Mouse (Mus musculus) liver, adult 2 months (tissue): ENCODE data around the gene E2f4. TPM values are rescaled to one million over a fixed set of nuclear protein-coding genes. Genes with fewer than 3 reads are reported as not detected.
A peak's percentile ranks its signal among the peaks of the same experiment; 100 is the strongest.

ENCODE experiments used
- DNase-seq: peaks from one replicate; pipeline ENCODE4 v3.0.0-alpha.2; 2011; ENCODE audit warnings: low read depth, low spot score; ENCODE audit errors: extremely low read depth
- H3K27ac ChIP-seq: fragments of 200-500 bp; replicated peaks from 2 replicates; pipeline ENCODE4 v1.5.1; 2012; ENCODE audit warnings: low read depth, mild to moderate bottlenecking, control low read depth, inconsistent platforms, low read length; ENCODE audit not compliant: insufficient read depth
- H3K27me3 ChIP-seq: fragments of 200-500 bp; 2 replicates; pipeline ENCODE4 v1.6.1; 2012; ENCODE audit warnings: mild to moderate bottlenecking, moderate library complexity, low read length, inconsistent platforms; ENCODE audit not compliant: control insufficient read depth, insufficient read depth
- H3K36me3 ChIP-seq: fragments of 200-500 bp; 2 replicates; pipeline ENCODE4 v1.6.1; 2012; ENCODE audit warnings: low read length, inconsistent platforms; ENCODE audit not compliant: control insufficient read depth, insufficient read depth
- H3K4me1 ChIP-seq: fragments of 200-500 bp; 2 replicates; pipeline ENCODE4 v1.6.1; 2011; ENCODE audit warnings: low read length; ENCODE audit not compliant: control insufficient read depth, insufficient read depth
- H3K4me3 ChIP-seq: fragments of 200-500 bp; 2 replicates; pipeline ENCODE4 v1.5.1; 2011; ENCODE audit warnings: low read depth, mild to moderate bottlenecking, control low read depth, low read length, moderate library complexity; ENCODE audit not compliant: insufficient read depth
- H3K79me2 ChIP-seq: fragments of 200-500 bp; 2 replicates; pipeline ENCODE4 v1.6.1; 2012; ENCODE audit warnings: inconsistent platforms, mild to moderate bottlenecking, low read length, moderate library complexity; ENCODE audit not compliant: control insufficient read depth, insufficient read depth
- H3K9ac ChIP-seq: fragments of 200-500 bp; 2 replicates; pipeline ENCODE4 v1.6.1; 2012; ENCODE audit warnings: low read depth, mild to moderate bottlenecking, control low read depth, inconsistent platforms, low read length
- CTCF ChIP-seq: fragments of 200-500 bp; IDR thresholded peaks from 2 replicates; pipeline ENCODE4 v1.5.1; 2011; ENCODE audit warnings: low read depth, low read length, control low read depth
- POLR2A ChIP-seq: fragments of 200-500 bp; IDR thresholded peaks from 2 replicates; pipeline ENCODE4 v1.6.1; 2011; ENCODE audit warnings: low read length, control low read depth; ENCODE audit not compliant: insufficient read depth; ENCODE audit errors: extremely low read depth
- WGBS: fragments of 180-500 bp; shearing (Covaris S2); methylation state at CpG from one replicate; pipeline ENCODE4 v1.1.7; 2018; 5-methylcytosine and 5-hydroxymethylcytosine counted together
- polyA plus RNA-seq: library from polyadenylated mRNA; depleted of rRNA; stranded (reverse); fragments of >200 nt; gene quantifications from 2 replicates; pipeline ENCODE4 v1.2.3, GENCODE M21; 2012
- total RNA-seq: library from RNA; depleted of rRNA; stranded (reverse); fragments of >200 nt; gene quantifications from 2 replicates; pipeline ENCODE4 v1.2.3, GENCODE M21; 2014

The E2f4 gene
- total and polyA plus RNA-seq, 2 experiments: 4.4 to 59.0 TPM

DNA sequence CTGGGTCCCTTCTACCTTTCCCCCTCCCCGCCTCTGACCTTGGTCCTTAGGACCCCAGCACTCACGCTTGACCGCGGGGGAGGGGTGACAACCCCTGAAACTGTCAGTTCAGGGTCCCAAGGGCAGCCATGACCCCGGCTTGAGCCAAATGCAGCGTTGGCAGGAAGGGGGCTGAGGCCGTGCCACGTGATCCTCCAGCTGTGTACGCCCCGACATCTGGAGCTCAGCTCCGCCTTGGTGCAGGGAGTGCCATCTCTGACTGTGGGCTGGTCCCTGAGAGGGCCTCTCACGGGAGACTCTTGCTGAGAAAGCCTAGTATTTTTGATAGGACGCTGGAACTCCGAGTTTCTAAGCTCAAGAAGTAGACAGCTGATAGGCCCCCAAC, 42.5 kb upstream of the E2f4 start, which contains the start of gene B3gnt9:
B3gnt9 (minus strand) TSS at position 188 of the 385 bp plus-strand sequence.
- Histone ChIP-seq H3K79me2 (no peaks in the 10 kb centered on the region), H3K4me3 (peak within 1 kb of the TSS; percentile 68), H3K27me3 (no peaks in the 10 kb centered on the region), H3K27ac (peak within 1 kb of the TSS; percentile 13; the same call in 1 of the 2 replicates), H3K36me3 (peaks cover 27% of the 10 kb centered on the region), H3K4me1 (peaks cover 6% of the 10 kb centered on the region; the same call in 1 of the 2 replicates), H3K9ac (peak within 1 kb of the TSS; percentile 50)
- DNase-seq: no peak
- 42% methylated on average over 14 of the region's 14 CpGs for WGBS
- TF ChIP-seq POLR2A (no peak), CTCF (no peak)

DNA sequence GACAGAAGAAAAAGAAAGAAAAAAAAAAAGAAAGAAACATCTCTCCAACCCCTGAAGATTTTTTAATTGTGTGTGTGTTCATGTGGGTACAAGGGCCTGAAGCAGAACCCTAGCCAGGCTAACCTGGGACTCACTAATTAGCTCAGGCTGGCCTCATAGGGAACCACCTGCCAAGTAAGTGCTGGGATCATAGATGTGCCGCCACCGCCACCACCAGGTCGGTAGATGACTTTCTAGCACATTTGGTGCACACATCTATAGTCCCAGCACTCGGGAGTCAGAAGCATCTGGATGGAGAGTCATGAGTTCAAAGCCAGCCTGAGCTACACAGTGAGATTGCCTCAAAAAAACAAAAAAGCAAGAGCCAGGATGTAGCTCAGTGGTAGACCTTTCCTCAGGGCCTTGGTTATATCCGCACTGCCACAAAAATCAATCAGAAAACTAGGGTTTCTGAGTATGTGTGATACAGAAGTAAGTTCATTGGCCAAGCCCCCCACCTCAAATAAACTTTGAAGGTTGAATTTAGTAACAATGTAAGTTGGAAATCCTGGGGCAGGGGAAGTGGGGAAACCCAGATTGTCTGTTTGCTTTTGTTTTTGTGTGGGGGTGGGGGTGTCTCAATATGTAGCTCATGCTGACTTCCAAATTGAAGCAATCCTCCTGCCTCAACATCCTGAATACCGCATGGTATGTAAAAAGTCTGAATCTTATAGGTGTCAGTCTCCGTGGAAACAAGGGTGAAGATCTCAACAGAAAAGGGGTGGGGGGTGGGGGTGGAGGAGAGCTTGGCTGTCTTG, 39.9 kb upstream of the E2f4 start:
- Histone ChIP-seq H3K27ac (no peak overlapping the region), H3K9ac (no peak overlapping the region), H3K27me3 (no peaks in the 10 kb centered on the region), H3K36me3 (peaks cover 6% of the 10 kb centered on the region), H3K4me1 (peaks cover 6% of the 10 kb centered on the region; the same call in 1 of the 2 replicates), H3K79me2 (no peaks in the 10 kb centered on the region), H3K4me3 (no peak overlapping the region)
- no peak for DNase-seq
- TF ChIP-seq POLR2A: no peak
- no peak for TF ChIP-seq CTCF
- 80% methylated on average over 7 of the region's 7 CpGs for WGBS

DNA sequence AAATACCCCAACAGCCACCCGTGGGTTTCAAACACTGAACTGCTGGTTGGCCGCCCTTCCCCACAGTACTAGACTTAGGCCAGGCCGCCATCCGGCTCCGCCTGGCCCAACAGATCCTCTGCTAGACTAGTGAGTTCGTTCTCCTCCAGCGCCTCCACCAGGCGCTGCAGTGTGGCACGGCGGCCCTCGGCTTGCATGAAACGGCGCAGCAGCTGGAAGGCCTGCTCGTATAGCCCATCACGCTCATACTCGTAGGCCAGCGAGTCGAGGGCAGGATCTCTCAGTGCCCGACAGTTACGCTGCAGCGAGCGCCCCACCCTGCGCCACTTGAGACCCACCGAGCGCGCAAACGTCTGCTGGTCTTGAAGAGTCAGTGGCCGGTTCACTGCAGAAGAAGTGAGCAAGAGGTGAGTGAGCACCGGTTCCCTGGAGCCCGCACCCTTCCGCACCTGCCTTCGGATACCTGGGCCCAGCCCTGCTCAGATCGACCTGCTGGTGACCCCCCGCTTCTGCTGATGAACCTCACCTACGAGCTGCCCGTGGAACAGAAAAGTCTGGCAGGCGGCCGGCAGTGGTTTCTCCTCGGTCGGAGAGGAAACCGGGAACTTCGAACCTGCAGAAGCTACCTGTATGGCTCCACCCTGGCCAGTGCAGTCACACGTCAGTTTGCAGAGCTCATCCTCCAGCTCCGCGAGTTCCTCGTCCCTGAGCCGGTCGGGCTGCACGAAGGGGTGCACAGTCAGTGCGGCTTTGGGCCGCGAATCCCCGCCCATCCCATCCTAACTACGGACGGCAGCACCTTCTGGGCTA, 38.3 kb upstream of the E2f4 start:
- 41% methylated on average over 55 of the region's 55 CpGs for WGBS
- Histone ChIP-seq H3K79me2 (peaks cover 4% of the 10 kb centered on the region; the same call in 1 of the 2 replicates), H3K4me1 (peaks cover 4% of the 10 kb centered on the region; the same call in 1 of the 2 replicates), H3K27ac (no peak overlapping the region), H3K4me3 (peak overlapping the region; percentile 12; the same call in 1 of the 2 replicates), H3K9ac (no peak overlapping the region), H3K36me3 (no peaks in the 10 kb centered on the region), H3K27me3 (no peaks in the 10 kb centered on the region)
- TF ChIP-seq POLR2A (no peak), CTCF (no peak)
- DNase-seq: no peak

DNA sequence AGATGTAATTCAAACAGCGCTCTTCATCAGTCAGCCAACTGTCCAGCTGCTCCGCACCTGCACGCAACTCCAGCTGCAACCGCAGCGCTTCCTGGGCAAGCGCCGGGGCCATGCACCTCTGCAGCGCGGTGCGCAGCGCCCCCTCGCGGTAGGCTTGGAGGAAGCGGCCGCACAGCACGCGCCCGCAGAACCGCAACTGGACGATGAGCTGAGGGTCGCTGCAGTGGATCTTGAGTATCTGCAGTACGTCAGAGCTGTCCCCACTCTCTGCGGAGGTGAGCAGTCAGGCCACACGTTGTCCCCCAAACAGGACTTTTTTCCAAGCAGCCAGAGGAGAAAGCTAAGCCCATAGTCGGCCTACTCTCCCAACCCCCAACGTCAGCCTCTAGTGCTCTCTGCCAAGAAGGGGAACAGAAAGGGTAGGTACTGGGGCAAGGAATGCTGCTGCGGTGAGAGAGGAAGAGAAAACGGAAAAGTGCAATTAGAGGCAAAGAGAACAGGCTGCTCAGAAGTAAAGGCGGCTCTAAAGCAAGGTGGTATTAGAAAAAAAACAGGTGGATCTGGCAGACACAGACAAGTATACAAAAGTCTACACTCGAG, 37.6 kb upstream of the E2f4 start:
- Histone ChIP-seq H3K27me3 (no peaks in the 10 kb centered on the region), H3K4me1 (peaks cover 4% of the 10 kb centered on the region; the same call in 1 of the 2 replicates)
- no peak for DNase-seq

DNA sequence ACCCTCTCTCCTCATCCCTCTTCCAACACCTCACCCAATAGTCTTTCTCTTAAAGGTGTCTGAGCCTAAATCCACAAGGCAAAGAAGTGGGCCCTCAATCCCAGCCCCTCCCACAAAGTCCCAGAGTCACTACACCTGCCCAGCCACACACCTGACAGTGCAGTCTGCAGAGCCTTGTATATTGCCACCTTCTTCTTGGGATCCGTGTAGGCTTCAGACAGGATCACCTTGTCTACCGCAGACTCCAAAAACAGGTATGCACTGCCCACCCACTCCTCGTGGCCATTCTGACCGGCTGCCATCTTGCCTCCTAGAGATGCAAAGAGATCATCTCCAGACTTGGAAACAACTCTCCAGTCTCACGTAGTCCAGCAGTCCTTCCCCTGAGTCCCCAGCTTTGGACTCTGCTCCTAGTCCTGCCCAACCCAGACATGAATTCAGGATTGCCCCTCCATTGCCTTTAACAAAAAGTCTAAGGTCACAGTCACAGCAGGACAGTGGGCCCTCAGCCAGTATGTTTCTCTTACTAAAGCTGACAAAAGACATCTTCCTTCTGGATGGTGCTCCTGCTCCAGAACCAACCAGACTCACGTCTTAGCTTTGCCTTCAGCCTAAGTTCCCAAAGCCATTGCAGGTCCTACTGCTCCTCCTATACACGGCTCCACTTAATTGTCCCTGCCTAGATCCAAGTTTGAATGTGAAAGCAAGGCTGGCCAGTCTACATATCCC, 36.9 kb upstream of the E2f4 start:
- 90% methylated on average over 7 of the region's 7 CpGs for WGBS
- TF ChIP-seq POLR2A: no peak
- TF ChIP-seq CTCF: no peak
- DNase-seq: no peak
- no peak overlapping the region for H3K4me3 ChIP-seq
- peaks cover 7% of the 10 kb centered on the region; the same call in 1 of the 2 replicates for H3K79me2 ChIP-seq
- no peaks in the 10 kb centered on the region for H3K36me3 ChIP-seq
- H3K9ac ChIP-seq: no peak overlapping the region
- H3K4me1 ChIP-seq: peaks cover 9% of the 10 kb centered on the region; the same call in 1 of the 2 replicates
- H3K27ac ChIP-seq: no peak overlapping the region
- H3K27me3 ChIP-seq: no peaks in the 10 kb centered on the region

More for the DNA sequence above, 37.6 kb upstream of the E2f4 start:
- peaks cover 7% of the 10 kb centered on the region; the same call in 1 of the 2 replicates for H3K79me2 ChIP-seq
- no peak overlapping the region for H3K9ac ChIP-seq
- peak overlapping the region; percentile 12; the same call in 1 of the 2 replicates for H3K4me3 ChIP-seq
- TF ChIP-seq POLR2A (no peak), CTCF (peak; percentile 95)
- no peaks in the 10 kb centered on the region for H3K36me3 ChIP-seq
- no peak overlapping the region for H3K27ac ChIP-seq
- 11% methylated on average over 30 of the region's 30 CpGs for WGBS
